Mouse (Mus musculus) spleen, postnatal 14 days (tissue): ENCODE measurements around the gene Tfeb.

Experiments used
- DNase-seq, 2 experiments: peaks; one replicate each; pipeline ENCODE4 v3.0.0; 2021 to 2022; ENCODE audit warnings: low spot score in 2 of 2

Tfeb gene

DNA sequence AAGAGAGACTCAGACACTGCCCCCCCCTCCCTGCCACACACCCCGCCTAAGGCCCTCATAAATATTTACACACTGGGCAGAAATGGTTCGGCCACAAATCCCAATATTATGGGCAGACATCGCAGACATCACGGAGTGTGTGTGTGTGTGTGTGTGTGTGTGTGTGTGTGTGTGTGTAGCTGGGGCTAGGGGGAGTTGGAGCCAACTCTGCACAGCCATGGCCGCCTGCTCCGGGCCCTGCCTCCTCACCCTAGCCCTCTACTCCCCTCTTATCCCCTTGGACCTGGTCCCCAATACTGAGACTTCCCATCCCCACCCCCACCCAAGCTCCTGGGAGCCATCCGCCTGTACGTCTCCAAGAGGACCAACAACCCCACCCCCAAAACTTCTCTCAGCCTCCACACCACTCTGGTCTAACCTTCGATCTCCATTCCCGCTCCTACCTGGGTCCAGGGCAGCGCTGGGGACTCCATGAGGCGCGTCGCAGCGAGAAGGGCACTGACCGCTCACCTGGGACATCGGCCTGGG, 95.7 kb downstream of the Tfeb start:
- DNase-seq: no peak

DNA sequence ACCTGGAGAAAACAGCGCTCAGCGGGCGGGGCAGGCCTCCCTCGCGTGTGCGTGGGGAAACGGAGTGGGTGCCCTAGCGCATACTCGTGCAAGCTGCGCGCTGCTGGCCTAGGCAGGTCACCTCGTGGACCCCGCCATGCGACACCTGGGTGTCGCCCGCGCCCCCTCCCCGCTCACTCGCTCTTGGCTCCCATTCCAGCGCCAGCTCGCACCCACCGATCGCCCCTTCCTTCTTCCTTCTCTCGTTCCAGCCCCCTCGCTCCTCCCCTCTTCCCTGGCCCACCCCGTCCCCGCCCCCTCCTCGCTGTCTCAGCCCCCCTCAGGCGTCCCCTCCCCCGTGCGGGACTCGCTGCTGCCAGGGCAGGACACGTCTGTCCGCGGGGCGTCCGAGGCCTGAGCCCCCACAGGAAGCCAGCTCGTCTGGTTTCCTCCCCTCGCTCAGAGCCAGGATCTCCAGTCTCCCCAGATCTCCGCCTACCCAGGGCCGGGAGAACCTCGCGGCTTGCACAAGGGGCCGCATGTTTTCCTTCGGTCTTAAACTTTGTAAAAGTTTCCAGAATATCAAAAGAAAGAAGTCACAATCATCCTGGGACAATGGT, 96.3 kb downstream of the Tfeb start:
- DNase-seq: no peak

- DNase-seq: no peak
Measured at GRCm38 (mm10) chr17:47833628-47834481, 97.0 kb downstream of the Tfeb start.

DNA sequence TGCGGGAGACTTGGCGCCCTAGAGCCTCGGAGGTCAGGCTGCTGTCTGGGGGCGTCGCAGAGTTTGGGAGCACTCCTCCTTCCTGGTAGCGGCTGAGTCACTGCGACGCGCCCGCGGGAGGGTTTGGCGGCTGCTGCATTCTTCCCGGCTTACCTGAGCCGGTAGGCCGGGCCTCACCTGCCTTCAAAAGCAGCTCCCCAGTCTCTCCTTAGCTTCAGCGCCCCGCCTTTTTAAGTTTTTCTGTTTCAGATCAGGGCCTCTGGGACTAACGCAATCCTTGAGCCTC, 97.6 kb downstream of the Tfeb start, which contains the start of gene Mdfi:
Gene Mdfi (minus strand): TSS at position 210 of the 286 bp plus-strand sequence.
- no peak for DNase-seq

GRCm38 (mm10) chr17:47837808-47838207, 101.0 kb downstream of the Tfeb start:
- no peak for DNase-seq

DNA sequence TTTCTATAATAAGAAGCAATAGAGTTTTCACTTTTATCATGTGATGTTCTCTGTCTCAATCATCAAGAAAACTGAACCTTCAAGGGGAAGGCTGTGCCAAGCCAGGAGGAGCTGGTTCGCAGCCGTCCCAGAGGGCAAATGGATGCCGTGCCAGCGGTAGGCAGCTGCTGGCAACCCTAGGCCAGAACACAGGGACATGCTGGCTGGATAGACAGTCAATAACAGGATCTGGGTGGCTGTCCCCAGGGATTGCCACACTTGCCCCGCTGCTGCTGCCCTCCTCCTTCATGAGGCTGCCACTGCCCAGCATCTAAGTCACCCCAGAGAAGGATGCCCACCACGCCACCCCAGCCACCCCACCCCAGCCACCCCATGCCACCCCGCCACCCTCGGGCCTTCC, 104.7 kb downstream of the Tfeb start:
- no peak for DNase-seq
